Mouse (Mus musculus): Measurements from ENCODE around the gene Gm42421. TPM values are rescaled to one million over a fixed set of nuclear protein-coding genes. Genes with fewer than 3 reads are reported as not detected.

The Gm42421 gene
- polyA plus RNA-seq, 1 experiment from 2014 or later = 0.33 TPM

DNA sequence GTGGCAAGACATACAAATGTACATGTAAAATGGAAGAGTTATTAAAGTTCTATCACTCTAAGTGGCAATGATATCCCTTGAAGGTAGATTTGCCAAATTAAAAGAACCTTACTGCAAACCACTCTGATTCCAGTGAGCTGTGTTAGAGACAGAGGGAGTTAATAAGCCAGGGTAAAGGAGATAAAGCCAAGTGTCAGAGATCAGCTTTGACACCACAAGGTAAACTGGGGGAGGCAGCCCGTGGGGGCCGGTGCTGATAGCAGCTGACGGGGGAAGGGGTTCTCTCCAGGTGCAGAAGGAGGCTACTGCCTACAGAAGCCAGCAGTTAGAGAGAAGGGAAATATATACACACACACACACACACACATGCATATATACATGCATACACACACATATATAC, 44.7 kb downstream of the Gm42421 start:
- Histone ChIP-seq H3K9ac (peak overlapping the region; percentile 12; the same call in 1 of the 2 replicates), H3K9me3 (replicated peaks) (no peaks in the 10 kb centered on the region), H3K4me2 (no peak overlapping the region), H3K4me3 (replicated peaks) (no peak overlapping the region), H3K4me1 (replicated peaks) (peaks cover 52% of the 10 kb centered on the region), H3K27ac (replicated peaks) (peak overlapping the region; percentile 6; the same call in 1 of the 2 replicates), H3K36me3 (replicated peaks) (no peaks in the 10 kb centered on the region), H3K27me3 (no peaks in the 10 kb centered on the region)
- WGBS (ENCODE audit: insufficient replicate concordance) = 3% methylated on average over 3 of the region's 3 CpGs
- no peak for ATAC-seq (ENCODE audit: insufficient read depth)

GRCm38 (mm10) chr5:143974931-143975630, 47.1 kb downstream of the Gm42421 start:
- Histone ChIP-seq H3K4me3 (replicated peaks) (no peak overlapping the region), H3K27ac (replicated peaks) (peak overlapping the region; percentile 91), H3K4me1 (replicated peaks) (peaks cover 59% of the 10 kb centered on the region), H3K36me3 (replicated peaks) (no peaks in the 10 kb centered on the region), H3K4me2 (peak overlapping the region; percentile 63), H3K9me3 (replicated peaks) (no peaks in the 10 kb centered on the region), H3K9ac (no peak overlapping the region), H3K27me3 (no peaks in the 10 kb centered on the region; the same call in 1 of the 2 replicates)
- peak; percentile 83 for ATAC-seq (ENCODE audit: insufficient read depth)
- 42% methylated on average over 4 of the region's 4 CpGs for WGBS (ENCODE audit: insufficient replicate concordance)

DNA sequence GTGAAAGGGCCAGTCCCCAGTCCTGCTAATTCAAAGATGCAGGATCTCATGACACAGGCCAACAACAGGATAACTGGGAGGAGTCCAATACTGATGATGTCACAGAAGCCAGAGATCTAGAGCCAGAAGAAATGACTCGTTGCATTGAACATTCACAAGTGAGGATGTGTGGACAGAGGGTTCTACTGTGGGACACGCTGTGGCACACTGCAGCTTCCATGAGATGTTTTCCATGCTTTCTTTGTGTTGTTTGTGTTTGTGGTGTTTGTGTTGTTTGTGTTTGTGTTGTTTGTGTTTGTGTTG, 47.6 kb downstream of the Gm42421 start:
- Histone ChIP-seq H3K27ac (replicated peaks) (peak overlapping the region; percentile 91), H3K4me1 (replicated peaks) (peaks cover 59% of the 10 kb centered on the region)

GRCm38 (mm10) chr5:143976232-143976631, 48.3 kb downstream of the Gm42421 start:
- H3K4me2 ChIP-seq = peak overlapping the region; percentile 63
- no peak overlapping the region for H3K9ac ChIP-seq
- 65% methylated on average over 11 of the region's 11 CpGs for WGBS (ENCODE audit: insufficient replicate concordance)
- no peaks in the 10 kb centered on the region for H3K36me3 ChIP-seq (replicated peaks)
- no peaks in the 10 kb centered on the region; the same call in 1 of the 2 replicates for H3K27me3 ChIP-seq
- H3K9me3 ChIP-seq (replicated peaks) = no peaks in the 10 kb centered on the region
- ATAC-seq (ENCODE audit: insufficient read depth) = peak; percentile 60
- peak overlapping the region; percentile 91 for H3K27ac ChIP-seq (replicated peaks)
- H3K4me1 ChIP-seq (replicated peaks) = peaks cover 59% of the 10 kb centered on the region
- H3K4me3 ChIP-seq (replicated peaks) = 0 out of 2 replicates have a peak overlapping the region, but pooled peaks have one; percentile 10

More for the DNA sequence above, 47.6 kb downstream of the Gm42421 start:
- no peaks in the 10 kb centered on the region; the same call in 1 of the 2 replicates for H3K27me3 ChIP-seq
- no peaks in the 10 kb centered on the region for H3K36me3 ChIP-seq (replicated peaks)
- H3K4me2 ChIP-seq = peak overlapping the region; percentile 63
- ATAC-seq (ENCODE audit: insufficient read depth) = peak; percentile 11
- 26% methylated on average over 2 of the region's 2 CpGs for WGBS (ENCODE audit: insufficient replicate concordance)
- H3K9ac ChIP-seq = no peak overlapping the region
- no peak overlapping the region for H3K4me3 ChIP-seq (replicated peaks)
- H3K9me3 ChIP-seq (replicated peaks) = no peaks in the 10 kb centered on the region

GRCm38 (mm10) chr5:143976726-143977431, 48.9 kb downstream of the Gm42421 start:
- Histone ChIP-seq H3K9ac (no peak overlapping the region), H3K4me3 (replicated peaks) (peak overlapping the region; percentile 10; the same call in 1 of the 2 replicates), H3K36me3 (replicated peaks) (no peaks in the 10 kb centered on the region), H3K4me2 (peak overlapping the region; percentile 63), H3K9me3 (replicated peaks) (no peaks in the 10 kb centered on the region), H3K4me1 (replicated peaks) (peaks cover 57% of the 10 kb centered on the region), H3K27me3 (no peaks in the 10 kb centered on the region; the same call in 1 of the 2 replicates), H3K27ac (replicated peaks) (peak overlapping the region; percentile 91)
- WGBS (ENCODE audit: insufficient replicate concordance) = 52% methylated on average over 16 of the region's 16 CpGs
- peak; percentile 91 for ATAC-seq (ENCODE audit: insufficient read depth)

DNA sequence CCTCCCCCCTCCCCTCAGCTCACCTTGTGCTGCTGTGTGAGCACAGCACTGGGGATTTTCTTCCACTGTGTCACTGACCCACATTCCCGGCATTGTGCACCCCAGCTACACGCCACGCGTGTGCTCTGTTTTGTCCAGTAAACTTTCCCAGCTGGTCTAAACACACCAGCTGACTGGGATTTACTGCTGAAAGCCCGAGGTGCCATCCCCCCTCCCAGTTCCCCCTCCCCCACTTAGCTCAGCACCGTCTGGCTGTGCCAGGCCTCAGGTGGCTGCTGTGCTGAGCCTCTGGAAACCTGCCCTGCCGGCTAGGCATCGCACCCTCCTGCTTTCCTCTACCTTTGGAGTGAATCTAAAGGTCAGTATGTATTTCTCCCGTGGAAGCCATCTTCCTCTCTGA, 52.9 kb downstream of the Gm42421 start:
- H3K4me1 ChIP-seq (replicated peaks) = peaks cover 25% of the 10 kb centered on the region
- ATAC-seq (ENCODE audit: insufficient read depth) = no peak
- H3K9ac ChIP-seq = no peak overlapping the region
- no peak overlapping the region for H3K4me3 ChIP-seq (replicated peaks)
- no peaks in the 10 kb centered on the region; the same call in 1 of the 2 replicates for H3K27me3 ChIP-seq
- 53% methylated on average over 9 of the region's 9 CpGs for WGBS (ENCODE audit: insufficient replicate concordance)
- no peak overlapping the region for H3K4me2 ChIP-seq
- H3K27ac ChIP-seq (replicated peaks) = no peak overlapping the region
- peaks cover 24% of the 10 kb centered on the region for H3K36me3 ChIP-seq (replicated peaks)
- no peaks in the 10 kb centered on the region for H3K9me3 ChIP-seq (replicated peaks)

- H3K9me3 ChIP-seq (replicated peaks) = no peaks in the 10 kb centered on the region
- H3K4me2 ChIP-seq = no peak overlapping the region
- H3K27me3 ChIP-seq = no peaks in the 10 kb centered on the region; the same call in 1 of the 2 replicates
- H3K4me3 ChIP-seq (replicated peaks) = no peak overlapping the region
- WGBS (ENCODE audit: insufficient replicate concordance) = 49% methylated on average over 2 of the region's 2 CpGs
- H3K27ac ChIP-seq (replicated peaks) = no peak overlapping the region
- no peak overlapping the region for H3K9ac ChIP-seq
- ATAC-seq (ENCODE audit: insufficient read depth) = no peak
- H3K36me3 ChIP-seq (replicated peaks) = peaks cover 37% of the 10 kb centered on the region
- H3K4me1 ChIP-seq (replicated peaks) = peaks cover 10% of the 10 kb centered on the region
Observed at GRCm38 (mm10) chr5:143982361-143982760, 54.4 kb downstream of the Gm42421 start.

- no peaks in the 10 kb centered on the region for H3K4me1 ChIP-seq (replicated peaks)
- no peaks in the 10 kb centered on the region for H3K9me3 ChIP-seq (replicated peaks)
- no peak for ATAC-seq (ENCODE audit: insufficient read depth)
- peaks cover 67% of the 10 kb centered on the region for H3K36me3 ChIP-seq (replicated peaks)
- H3K27me3 ChIP-seq = no peaks in the 10 kb centered on the region
- H3K4me3 ChIP-seq (replicated peaks) = no peak overlapping the region
- no peak overlapping the region for H3K27ac ChIP-seq (replicated peaks)
- no peak overlapping the region for H3K4me2 ChIP-seq
- no peak overlapping the region for H3K9ac ChIP-seq
- 84% methylated on average over 7 of the region's 7 CpGs for WGBS (ENCODE audit: insufficient replicate concordance)
Observed at GRCm38 (mm10) chr5:143985381-143985780, 57.4 kb downstream of the Gm42421 start.

Other genes with a start within 250 kb of the Gm42421 start
- gene Usp42, start 195.9 kb upstream of the Gm42421 start, polyA plus RNA-seq (2015; fragmentation: Nextera tagmentation; extraction: Ambion mirVana) = 3.4 TPM in 2 replicates
- gene Eif2ak1, start 110.4 kb upstream of the Gm42421 start, polyA plus RNA-seq (2015; fragmentation: Nextera tagmentation; extraction: Ambion mirVana) = 114 and 120 TPM in 2 replicates
- gene Ankrd61, start 30.5 kb upstream of the Gm42421 start, polyA plus RNA-seq (2015; fragmentation: Nextera tagmentation; extraction: Ambion mirVana) = 0.30 and 0.39 TPM in 2 replicates
- gene Aimp2, start 18.3 kb upstream of the Gm42421 start, polyA plus RNA-seq (2015; fragmentation: Nextera tagmentation; extraction: Ambion mirVana) = 44.1 TPM in 2 replicates
- gene Pms2, start 18.2 kb upstream of the Gm42421 start, polyA plus RNA-seq (2015; fragmentation: Nextera tagmentation; extraction: Ambion mirVana) = 11.7 and 14.5 TPM in 2 replicates
- 0.40 and 0.70 TPM in 2 replicates for gene Rsph10b, start 4.9 kb downstream of the Gm42421 start, polyA plus RNA-seq (2015; fragmentation: Nextera tagmentation; extraction: Ambion mirVana)
- 32.9 and 35.7 TPM in 2 replicates for gene Ccz1, start 86.7 kb downstream of the Gm42421 start, polyA plus RNA-seq (2015; fragmentation: Nextera tagmentation; extraction: Ambion mirVana)
- not detected in 2 replicates for gene Ocm, start 98.5 kb downstream of the Gm42421 start, polyA plus RNA-seq (2015; fragmentation: Nextera tagmentation; extraction: Ambion mirVana)
- 2.0 and 2.2 TPM in 2 replicates for gene Lmtk2, start 172.3 kb downstream of the Gm42421 start, polyA plus RNA-seq (2015; fragmentation: Nextera tagmentation; extraction: Ambion mirVana)